Mouse (Mus musculus) midbrain, embryonic 12.5 days (tissue): ENCODE data around the gene Frmd5. TPM values are rescaled to one million over a fixed set of nuclear protein-coding genes. Genes with fewer than 3 reads are reported as not detected.

Experiments
- ATAC-seq: fragments of 200-750 bp; cut with Nextera tagmentation; 2 replicates; pipeline ENCODE4 v1.8.0; 2017; ENCODE audit warnings: low read depth, moderate TSS enrichment, moderate library complexity; ENCODE audit not compliant: low FRiP score
- H3K27ac ChIP-seq: fragments of 300-500 bp; sonication (generic); replicated peaks from 2 replicates; pipeline ENCODE4 v1.5.1; 2016; ENCODE audit warnings: mild to moderate bottlenecking
- H3K27me3 ChIP-seq: fragments of 300-500 bp; sonication (generic); 2 replicates; pipeline ENCODE4 v1.6.1; 2016; ENCODE audit warnings: mild to moderate bottlenecking
- H3K36me3 ChIP-seq: fragments of 300-500 bp; sonication (generic); 2 replicates; pipeline ENCODE4 v1.6.1; 2016
- H3K4me1 ChIP-seq: fragments of 300-500 bp; sonication (generic); 2 replicates; pipeline ENCODE4 v1.6.1; 2016
- H3K4me2 ChIP-seq: fragments of 300-500 bp; sonication (generic); replicated peaks from 2 replicates; pipeline ENCODE4 v1.6.1; 2016; ENCODE audit warnings: mild to moderate bottlenecking, moderate library complexity
- H3K4me3 ChIP-seq: fragments of 300-500 bp; sonication (generic); 2 replicates; pipeline ENCODE4 v1.5.1; 2016; ENCODE audit warnings: mild to moderate bottlenecking
- H3K9ac ChIP-seq: fragments of 300-500 bp; sonication (generic); replicated peaks from 2 replicates; pipeline ENCODE4 v1.6.1; 2016; ENCODE audit warnings: mild to moderate bottlenecking, moderate library complexity
- H3K9me3 ChIP-seq: fragments of 300-500 bp; sonication (generic); 2 replicates; pipeline ENCODE4 v1.6.1; 2016; ENCODE audit warnings: mild to moderate bottlenecking
- WGBS: fragments of 180-500 bp; shearing (Covaris S2); methylation state at CpG from one replicate; pipeline ENCODE4 v1.1.7; 2016; 5-methylcytosine and 5-hydroxymethylcytosine counted together
- polyA plus RNA-seq: library from polyadenylated mRNA; unstranded; fragments of >200 nt; fragmentation: Nextera tagmentation; extraction: Ambion mirVana; gene quantifications from 2 replicates; pipeline ENCODE4 v1.2.1, GENCODE M21; 2016

Frmd5 gene
- polyA plus RNA-seq, 1 experiment from 2014 or later, result 22.0 TPM

DNA sequence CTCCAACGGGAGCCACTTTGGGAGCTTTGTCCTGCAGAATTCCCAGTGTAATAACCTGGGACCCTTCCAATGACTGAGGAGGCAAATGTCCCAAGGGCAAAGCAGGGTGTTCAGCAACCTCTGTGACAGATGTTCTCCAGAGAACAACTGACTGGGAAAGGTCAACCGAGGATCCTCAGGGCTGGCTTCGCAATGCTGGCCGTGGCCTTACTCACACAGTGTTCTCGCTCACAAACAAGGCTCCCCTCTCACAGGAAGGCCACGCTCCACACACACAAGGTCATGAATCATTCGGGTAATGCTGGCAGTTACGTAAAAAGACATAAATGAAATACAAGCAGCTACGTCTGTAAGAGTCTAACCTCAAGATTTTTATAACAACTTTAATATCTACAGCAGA lies 46.2 kb downstream of the Frmd5 start:
- H3K4me1 ChIP-seq, result peaks cover under 1% of the 10 kb centered on the region; the same call in 1 of the 2 replicates
- no peak for ATAC-seq
- H3K36me3 ChIP-seq, result no peaks in the 10 kb centered on the region
- H3K4me2 ChIP-seq, result no peak overlapping the region
- H3K27me3 ChIP-seq, result no peaks in the 10 kb centered on the region
- no peak overlapping the region for H3K4me3 ChIP-seq
- no peaks in the 10 kb centered on the region for H3K9me3 ChIP-seq
- no peak overlapping the region for H3K27ac ChIP-seq
- WGBS, result 90% methylated on average over 9 of the region's 9 CpGs
- H3K9ac ChIP-seq, result no peak overlapping the region

DNA sequence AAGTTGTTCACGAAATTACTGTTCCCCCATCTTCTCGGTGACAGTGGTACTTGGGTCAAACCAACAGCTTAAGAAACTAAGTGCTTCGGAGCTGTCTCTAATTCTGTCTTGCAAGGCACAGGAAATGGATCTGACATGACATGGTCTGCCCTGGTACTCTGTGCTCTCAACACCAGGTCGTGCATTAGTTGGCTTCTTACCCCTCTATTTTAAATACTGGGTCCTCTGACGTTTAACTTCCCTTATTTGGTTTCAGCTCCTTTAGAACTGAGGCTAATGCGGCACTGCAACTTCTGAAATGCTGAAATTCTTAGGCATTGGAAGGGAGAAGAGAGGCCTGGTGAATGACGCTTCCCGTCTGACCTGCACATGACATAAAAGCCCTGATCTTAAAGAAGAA lies 48.6 kb downstream of the Frmd5 start:
- Histone ChIP-seq H3K4me1 (peaks cover 11% of the 10 kb centered on the region), H3K36me3 (no peaks in the 10 kb centered on the region), H3K27ac (no peak overlapping the region), H3K9me3 (no peaks in the 10 kb centered on the region), H3K4me2 (no peak overlapping the region), H3K9ac (no peak overlapping the region), H3K27me3 (no peaks in the 10 kb centered on the region), H3K4me3 (no peak overlapping the region)
- 88% methylated on average over 8 of the region's 8 CpGs for WGBS
- no peak for ATAC-seq

DNA sequence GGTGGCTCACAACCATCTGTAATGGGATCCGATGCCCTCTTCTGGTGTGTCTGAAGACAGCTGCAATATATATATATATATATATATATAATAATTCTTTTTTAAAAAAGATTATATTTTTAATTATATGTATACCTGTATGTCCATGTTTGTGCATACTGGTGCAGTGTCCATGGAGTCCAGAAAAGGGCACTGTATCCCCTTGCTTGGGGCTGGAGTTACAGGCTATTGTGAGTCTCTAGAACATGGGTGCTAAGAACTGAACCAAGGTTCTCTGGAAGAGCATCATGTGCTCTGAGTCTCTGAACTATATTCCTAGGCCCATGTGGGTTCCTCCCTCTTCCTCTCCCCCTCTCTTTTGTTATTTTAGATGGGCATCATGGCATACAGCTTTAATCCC lies 50.6 kb downstream of the Frmd5 start:
- Histone ChIP-seq H3K36me3 (no peaks in the 10 kb centered on the region), H3K9me3 (no peaks in the 10 kb centered on the region), H3K4me1 (peaks cover 11% of the 10 kb centered on the region), H3K9ac (no peak overlapping the region), H3K4me3 (no peak overlapping the region), H3K27me3 (no peaks in the 10 kb centered on the region), H3K4me2 (no peak overlapping the region), H3K27ac (no peak overlapping the region)
- ATAC-seq, result no peak
- WGBS, result 93% methylated on average over 1 of the region's 1 CpGs

DNA sequence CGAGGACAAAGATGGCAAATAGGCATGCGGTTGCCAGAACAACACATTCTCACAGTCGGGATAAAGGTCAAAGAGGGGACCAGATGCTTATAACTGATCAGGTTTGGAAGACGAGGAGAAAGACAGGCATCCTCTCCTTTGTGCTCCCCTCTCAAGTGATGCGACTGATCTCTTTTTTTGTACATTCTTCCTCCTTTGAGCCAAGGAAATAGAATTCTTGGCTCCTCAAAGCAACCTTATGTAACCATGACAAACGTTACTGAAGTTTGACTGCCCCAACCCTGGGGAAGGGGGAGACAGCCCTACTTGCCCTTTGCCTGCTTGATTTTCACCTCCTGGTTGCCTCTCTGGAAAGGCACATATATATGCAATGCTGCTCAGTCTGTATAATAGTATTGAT lies 51.8 kb downstream of the Frmd5 start:
- no peaks in the 10 kb centered on the region for H3K27me3 ChIP-seq
- H3K9me3 ChIP-seq, result no peaks in the 10 kb centered on the region
- H3K4me1 ChIP-seq, result peaks cover 11% of the 10 kb centered on the region
- 0 out of 2 replicates have a peak overlapping the region, but pooled peaks have one; percentile 39 for H3K27ac ChIP-seq
- H3K36me3 ChIP-seq, result no peaks in the 10 kb centered on the region
- ATAC-seq, result no peak
- WGBS, result 9% methylated on average over 6 of the region's 6 CpGs
- no peak overlapping the region for H3K4me2 ChIP-seq
- H3K9ac ChIP-seq, result no peak overlapping the region
- no peak overlapping the region for H3K4me3 ChIP-seq

GRCm38 (mm10) chr2:121750121-121750520 lies 56.8 kb downstream of the Frmd5 start:
- peaks cover 5% of the 10 kb centered on the region for H3K4me1 ChIP-seq
- WGBS, result 93% methylated on average over 6 of the region's 6 CpGs
- no peaks in the 10 kb centered on the region for H3K36me3 ChIP-seq
- H3K9ac ChIP-seq, result no peak overlapping the region
- no peaks in the 10 kb centered on the region for H3K9me3 ChIP-seq
- no peak for ATAC-seq
- H3K4me3 ChIP-seq, result no peak overlapping the region
- H3K4me2 ChIP-seq, result no peak overlapping the region
- no peak overlapping the region for H3K27ac ChIP-seq
- no peaks in the 10 kb centered on the region for H3K27me3 ChIP-seq

DNA sequence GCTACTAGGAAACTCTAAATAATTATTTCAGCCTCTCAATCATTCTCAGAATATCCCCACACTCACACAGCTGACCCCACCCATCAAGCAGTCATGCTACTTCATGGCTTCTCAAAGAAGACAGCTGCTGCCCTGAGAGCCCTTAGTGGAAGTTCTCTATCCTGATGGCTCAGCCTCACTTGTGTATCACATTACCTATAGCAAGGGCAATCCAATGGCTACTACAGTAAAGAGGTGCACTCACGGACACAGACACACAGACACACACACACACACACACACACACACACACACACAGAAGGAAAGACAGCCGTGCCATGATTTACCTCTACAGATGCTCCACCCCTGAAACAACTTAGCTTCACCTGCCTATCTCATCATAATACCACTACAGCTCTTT lies 65.7 kb downstream of the Frmd5 start:
- H3K27ac ChIP-seq, result no peak overlapping the region
- no peaks in the 10 kb centered on the region for H3K27me3 ChIP-seq
- H3K4me3 ChIP-seq, result no peak overlapping the region
- no peak overlapping the region for H3K9ac ChIP-seq
- WGBS, result 86% methylated on average over 2 of the region's 2 CpGs
- no peak for ATAC-seq
- no peaks in the 10 kb centered on the region for H3K4me1 ChIP-seq
- no peaks in the 10 kb centered on the region for H3K9me3 ChIP-seq
- H3K36me3 ChIP-seq, result no peaks in the 10 kb centered on the region
- no peak overlapping the region for H3K4me2 ChIP-seq

GRCm38 (mm10) chr2:121739410-121739809 lies 67.5 kb downstream of the Frmd5 start:
- Histone ChIP-seq H3K36me3 (no peaks in the 10 kb centered on the region), H3K4me2 (no peak overlapping the region), H3K4me1 (no peaks in the 10 kb centered on the region), H3K4me3 (no peak overlapping the region), H3K9me3 (no peaks in the 10 kb centered on the region), H3K9ac (no peak overlapping the region), H3K27me3 (no peaks in the 10 kb centered on the region), H3K27ac (no peak overlapping the region)
- no peak for ATAC-seq
- WGBS, result 97% methylated on average over 4 of the region's 4 CpGs

DNA sequence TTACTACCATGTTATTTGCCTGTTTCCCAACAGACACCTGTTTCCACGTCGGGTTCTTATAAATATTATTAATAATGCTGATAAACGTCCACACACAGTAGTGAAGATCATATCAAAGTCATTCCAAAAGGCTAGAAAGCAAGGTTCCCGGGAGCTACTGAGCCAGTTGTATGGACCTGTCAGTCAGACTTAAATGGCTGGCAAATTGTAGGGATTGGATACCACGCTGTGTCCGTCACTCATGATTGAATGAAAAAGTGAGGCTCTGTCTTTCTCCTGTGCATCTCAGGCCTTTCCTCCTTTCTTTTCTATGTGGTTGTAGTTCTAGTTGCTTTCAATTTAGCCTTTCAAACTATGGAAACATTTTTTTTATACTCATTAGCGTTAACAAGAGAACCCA lies 73.5 kb downstream of the Frmd5 start:
- H3K27me3 ChIP-seq, result no peaks in the 10 kb centered on the region
- no peak overlapping the region for H3K9ac ChIP-seq
- peak; percentile 44; the same call in 1 of the 2 replicates for ATAC-seq
- H3K9me3 ChIP-seq, result no peaks in the 10 kb centered on the region
- WGBS, result 57% methylated on average over 7 of the region's 7 CpGs
- no peak overlapping the region for H3K4me3 ChIP-seq
- H3K36me3 ChIP-seq, result no peaks in the 10 kb centered on the region
- peaks cover 4% of the 10 kb centered on the region; the same call in 1 of the 2 replicates for H3K4me1 ChIP-seq
- H3K4me2 ChIP-seq, result no peak overlapping the region
- no peak overlapping the region for H3K27ac ChIP-seq

GRCm38 (mm10) chr2:121730486-121730885 lies 76.4 kb downstream of the Frmd5 start:
- 94% methylated on average over 11 of the region's 11 CpGs for WGBS

DNA sequence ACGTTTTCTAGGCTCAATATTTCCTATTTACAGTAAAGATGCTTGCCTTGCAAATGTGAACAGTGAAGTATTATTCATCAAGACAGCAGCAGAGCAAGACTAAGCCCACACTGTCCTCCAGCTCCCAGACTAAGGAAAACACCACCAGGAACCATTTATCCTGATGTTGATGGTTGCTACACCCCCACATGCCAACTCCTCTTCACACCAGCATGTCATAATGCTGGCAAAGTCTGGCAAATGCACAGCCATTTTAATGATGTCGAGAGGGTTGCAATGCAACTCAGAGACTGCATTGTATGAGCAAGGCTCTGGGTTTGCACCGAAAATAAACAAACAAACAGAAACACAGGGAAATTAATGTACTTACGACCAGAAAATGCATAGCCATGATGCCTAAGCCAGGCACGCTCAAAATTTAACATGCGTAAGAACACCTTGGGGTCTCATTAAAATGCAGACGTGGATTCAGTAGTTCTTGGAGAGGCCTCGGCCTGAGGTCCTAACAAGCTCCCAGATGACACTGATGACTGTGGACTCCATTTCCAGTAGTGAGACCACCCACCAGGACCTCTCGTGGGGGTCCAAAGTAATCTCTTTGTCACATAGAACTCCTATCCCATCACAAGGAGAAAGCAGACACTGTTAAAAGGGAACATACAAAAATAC lies 77.8 kb downstream of the Frmd5 start:
- H3K27ac ChIP-seq, result no peak overlapping the region
- 76% methylated on average over 9 of the region's 9 CpGs for WGBS
- no peak for ATAC-seq
- no peaks in the 10 kb centered on the region for H3K36me3 ChIP-seq
- H3K4me1 ChIP-seq, result peaks cover 4% of the 10 kb centered on the region; the same call in 1 of the 2 replicates
- H3K4me3 ChIP-seq, result no peak overlapping the region
- H3K9me3 ChIP-seq, result no peaks in the 10 kb centered on the region
- H3K9ac ChIP-seq, result no peak overlapping the region
- no peak overlapping the region for H3K4me2 ChIP-seq
- no peaks in the 10 kb centered on the region for H3K27me3 ChIP-seq

More at GRCm38 (mm10) chr2:121730486-121730885, 76.4 kb downstream of the Frmd5 start:
- Histone ChIP-seq H3K27me3 (no peaks in the 10 kb centered on the region), H3K9me3 (no peaks in the 10 kb centered on the region), H3K4me1 (peaks cover 4% of the 10 kb centered on the region; the same call in 1 of the 2 replicates), H3K4me2 (no peak overlapping the region), H3K9ac (no peak overlapping the region), H3K4me3 (no peak overlapping the region), H3K36me3 (no peaks in the 10 kb centered on the region), H3K27ac (no peak overlapping the region)
- ATAC-seq, result no peak

DNA sequence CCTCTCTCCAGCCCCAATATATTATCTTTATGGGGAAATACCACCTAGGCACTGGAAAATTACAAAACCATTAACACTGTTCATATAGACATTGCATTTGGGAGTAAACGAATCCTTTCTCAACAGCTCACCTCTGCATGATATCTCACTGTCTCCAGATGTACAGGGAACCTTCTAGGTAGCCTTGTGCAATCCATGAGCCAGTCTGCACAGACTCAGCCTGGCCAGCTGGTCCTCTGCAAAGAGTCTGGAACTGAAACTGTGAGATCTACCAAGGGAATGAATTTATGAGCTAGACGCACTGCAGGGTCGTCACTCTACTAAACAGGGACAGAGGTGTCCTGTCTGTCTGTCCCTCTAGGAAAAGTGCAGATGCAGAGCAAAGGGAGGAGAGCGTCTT lies 82.0 kb downstream of the Frmd5 start:
- no peaks in the 10 kb centered on the region for H3K9me3 ChIP-seq
- H3K36me3 ChIP-seq, result no peaks in the 10 kb centered on the region
- H3K4me2 ChIP-seq, result no peak overlapping the region
- H3K4me1 ChIP-seq, result no peaks in the 10 kb centered on the region
- 89% methylated on average over 4 of the region's 4 CpGs for WGBS
- ATAC-seq, result no peak
- no peaks in the 10 kb centered on the region for H3K27me3 ChIP-seq
- H3K4me3 ChIP-seq, result no peak overlapping the region
- H3K9ac ChIP-seq, result no peak overlapping the region
- no peak overlapping the region for H3K27ac ChIP-seq

DNA sequence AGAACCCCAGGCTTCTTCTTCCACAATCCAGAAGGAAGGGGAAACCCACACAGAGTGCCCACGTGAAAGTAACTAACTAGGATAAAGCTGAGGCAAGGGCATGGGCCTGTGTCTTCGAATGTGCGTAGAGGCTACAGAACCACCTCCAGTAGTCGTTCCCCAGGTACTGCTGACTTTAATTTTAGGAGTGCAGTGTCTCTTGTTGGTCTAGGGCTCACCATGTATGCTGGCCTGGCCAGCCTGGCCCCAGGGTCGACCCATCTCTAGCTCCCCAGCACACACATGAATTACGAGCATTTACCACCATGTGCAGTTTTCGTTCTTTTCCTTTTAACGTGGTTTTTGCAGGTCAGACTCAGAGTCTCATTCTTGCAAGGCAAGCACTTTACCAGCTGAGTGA lies 83.1 kb downstream of the Frmd5 start:
- H3K4me1 ChIP-seq, result peaks cover 4% of the 10 kb centered on the region; the same call in 1 of the 2 replicates
- 89% methylated on average over 8 of the region's 8 CpGs for WGBS
- ATAC-seq, result no peak
- no peaks in the 10 kb centered on the region for H3K36me3 ChIP-seq
- no peaks in the 10 kb centered on the region for H3K9me3 ChIP-seq
- no peak overlapping the region for H3K9ac ChIP-seq
- H3K4me3 ChIP-seq, result no peak overlapping the region
- no peak overlapping the region for H3K4me2 ChIP-seq
- H3K27ac ChIP-seq, result no peak overlapping the region
- no peaks in the 10 kb centered on the region for H3K27me3 ChIP-seq

GRCm38 (mm10) chr2:121719000-121719399 lies 87.9 kb downstream of the Frmd5 start:
- WGBS, result 74% methylated on average over 6 of the region's 6 CpGs
- no peaks in the 10 kb centered on the region for H3K27me3 ChIP-seq
- H3K9me3 ChIP-seq, result no peaks in the 10 kb centered on the region
- H3K4me2 ChIP-seq, result no peak overlapping the region
- peaks cover 10% of the 10 kb centered on the region for H3K4me1 ChIP-seq
- no peak overlapping the region for H3K4me3 ChIP-seq
- H3K36me3 ChIP-seq, result no peaks in the 10 kb centered on the region
- no peak for ATAC-seq
- H3K9ac ChIP-seq, result no peak overlapping the region
- H3K27ac ChIP-seq, result no peak overlapping the region
